Mouse (Mus musculus) heart, adult 2 months (tissue): ENCODE data around the gene Lamp2.

Source experiments
- CTCF ChIP-seq: fragments of 200-600 bp; IDR thresholded peaks from 2 replicates; pipeline ENCODE4 v1.8.1; 2022; ENCODE audit warnings: antibody characterized with exemption, mild to moderate bottlenecking, moderate library complexity
- EP300 ChIP-seq: fragments of 200-500 bp; IDR thresholded peaks from 2 replicates; pipeline ENCODE4 v1.6.1; 2011; ENCODE audit warnings: low read depth, low read length, control low read depth; ENCODE audit not compliant: insufficient read depth

DNA sequence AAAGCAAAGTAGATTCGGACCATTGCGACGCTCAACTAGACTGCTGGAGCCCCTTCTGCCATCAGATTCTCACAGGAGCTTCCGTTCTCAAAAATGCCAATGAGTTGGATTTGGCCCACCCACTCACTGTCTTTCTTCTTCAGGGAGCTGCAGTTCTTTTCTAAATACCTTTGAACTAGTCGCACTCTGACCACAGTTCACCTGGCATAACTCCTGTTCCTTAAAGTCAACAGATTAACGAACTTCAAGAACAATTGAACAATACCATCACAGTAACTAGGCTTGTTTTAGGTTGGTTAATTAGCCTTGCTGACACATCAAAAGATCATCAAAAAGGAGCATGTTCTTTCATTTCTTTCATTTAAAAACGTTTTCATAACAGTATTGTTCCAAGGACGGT is 2.8 kb upstream of the Lamp2 start:
- TF ChIP-seq CTCF = no peak
- no peak for TF ChIP-seq EP300
